Mouse (Mus musculus) c-Kit-positive CD71-negative TER-119-negative erythroid progenitor cells, embryonic 14.5 days (primary cell): ENCODE data around the gene Mrto4.
A peak's percentile ranks its signal among the peaks of the same experiment; 100 is the strongest.

Experiments
- DNase-seq: peaks from one replicate; pipeline ENCODE4 v3.0.0-alpha.2; 2013; ENCODE audit warnings: low read depth

The Mrto4 gene

GRCm38 (mm10) chr4:139340835-139341234 lies 11.5 kb downstream of the Mrto4 start:
- no peak for DNase-seq

- no peak for DNase-seq
These were observed 14.2 kb downstream of the Mrto4 start for GRCm38 (mm10) chr4:139338145-139338544.

- DNase-seq: peak; percentile 93
These were observed 15.4 kb downstream of the Mrto4 start for GRCm38 (mm10) chr4:139336822-139337483.

GRCm38 (mm10) chr4:139335507-139335906 lies 16.9 kb downstream of the Mrto4 start:
- no peak for DNase-seq

- no peak for DNase-seq
These were observed 17.6 kb downstream of the Mrto4 start for GRCm38 (mm10) chr4:139334631-139335295.

- DNase-seq: peak; percentile 97
These were observed 21.8 kb downstream of the Mrto4 start for GRCm38 (mm10) chr4:139330605-139331004.

GRCm38 (mm10) chr4:139319740-139320139 lies 32.6 kb downstream of the Mrto4 start:
- no peak for DNase-seq

GRCm38 (mm10) chr4:139318449-139318848 lies 33.9 kb downstream of the Mrto4 start:
- DNase-seq: no peak

GRCm38 (mm10) chr4:139312632-139313031 lies 39.7 kb downstream of the Mrto4 start:
- DNase-seq: no peak

GRCm38 (mm10) chr4:139311707-139312106 lies 40.7 kb downstream of the Mrto4 start:
- DNase-seq: no peak

GRCm38 (mm10) chr4:139310899-139311701 lies 41.3 kb downstream of the Mrto4 start:
- no peak for DNase-seq

GRCm38 (mm10) chr4:139310171-139310898 lies 42.0 kb downstream of the Mrto4 start, which contains the start of the genes Pqlc2 and Akr7a5:
Gene Pqlc2 (minus strand): TSS chr4:139310708.
Gene Akr7a5 (plus strand): TSS chr4:139310744.
- DNase-seq: peak; percentile 85

- no peak for DNase-seq
These were observed 42.7 kb downstream of the Mrto4 start for GRCm38 (mm10) chr4:139309651-139310050.

GRCm38 (mm10) chr4:139307916-139308315 lies 44.5 kb downstream of the Mrto4 start:
- DNase-seq: no peak

- DNase-seq: no peak
These were observed 46.9 kb downstream of the Mrto4 start for GRCm38 (mm10) chr4:139305521-139305920.

GRCm38 (mm10) chr4:139302241-139302640 lies 50.1 kb downstream of the Mrto4 start:
- DNase-seq: no peak

- DNase-seq: no peak
These were observed 50.6 kb downstream of the Mrto4 start for GRCm38 (mm10) chr4:139301780-139302179.

- DNase-seq: no peak
These were observed 53.6 kb downstream of the Mrto4 start for GRCm38 (mm10) chr4:139298671-139299366.

GRCm38 (mm10) chr4:139297566-139297965 lies 54.8 kb downstream of the Mrto4 start:
- no peak for DNase-seq
